26 mouse cellular contexts compared by ENCODE assay signal in the genomic region with DNA sequence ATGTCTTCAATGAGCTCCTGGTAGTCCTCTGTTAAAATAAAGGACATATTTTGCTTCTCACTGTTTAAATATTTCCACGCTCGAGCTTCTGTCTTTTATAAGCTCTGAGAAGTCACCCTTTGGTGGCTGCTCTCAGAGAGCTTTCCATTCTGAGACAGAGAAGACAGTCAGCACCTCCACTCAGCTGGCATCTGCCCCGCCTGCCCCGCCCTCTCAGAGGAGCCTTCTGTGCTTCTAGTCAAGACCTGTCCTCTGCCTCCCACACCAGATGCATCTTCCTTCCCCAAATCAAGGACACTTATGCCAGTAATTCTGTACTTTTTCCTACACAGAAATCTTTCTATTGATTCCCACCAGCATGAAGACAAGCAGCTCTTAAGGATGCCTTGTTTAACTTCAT. TPM values are rescaled to one million over a fixed set of nuclear protein-coding genes. Genes with fewer than 3 reads are reported as not detected.
DNase-seq lines count a peak whose midpoint lies in the region; ATAC-seq and TF ChIP-seq lines count a peak whose summit lies in the region.
"Had no signal": no experiment of that assay in that cellular context is flagged by ENCODE, and none has a peak within 500 bp of the region (broad histone marks: within the 10 kb centered on the region; RNA-seq: fewer than 3 reads in every experiment).

No protein-coding gene starts in this region.

- no peak overlapping the region for H3K4me3 ChIP-seq in layer of hippocampus, adult 2 months
- H3K4me3 ChIP-seq: embryonic facial prominence, embryonic 12.5 days; embryonic facial prominence, embryonic 15.5 days; erythroblast, embryonic 14.5 days; forebrain, embryonic 10.5 days; forebrain, embryonic 13.5 days; heart, embryonic 12.5 days; heart, embryonic 15.5 days had no signal

- H3K27ac ChIP-seq in layer of hippocampus, adult 2 months = no peak overlapping the region
- H3K27ac ChIP-seq: embryonic facial prominence, embryonic 12.5 days; embryonic facial prominence, embryonic 15.5 days; forebrain, embryonic 10.5 days; forebrain, embryonic 13.5 days; heart, embryonic 15.5 days; hindbrain, embryonic 14.5 days; hindbrain, postnatal 0 days had no signal

- peak; percentile 35 for DNase-seq in layer of hippocampus, adult 9-11 months
- no peak for DNase-seq in layer of hippocampus, adult 2 months (ENCODE audit: low spot score in 2 of 2)
- peak; percentile 68 for DNase-seq in brain, adult 2 months (ENCODE audit: low read depth, low spot score)
- DNase-seq in cerebellum, adult 8-10 months = no peak
- no peak for DNase-seq in adrenal gland, postnatal 25 days
- DNase-seq: adrenal gland, adult 2 months; adrenal gland, postnatal 14 days; cerebellum, adult 9-11 months; gastrocnemius, postnatal 25 days; heart, adult 18-20 months; heart, postnatal 10 days; heart, postnatal 36 days had no signal

- no peak for TF ChIP-seq CTCF in layer of hippocampus, adult 2 months (conservative IDR thresholded peaks at IDR 0.05)

- ATAC-seq in erythroblast, adult 5-6 weeks (replicated peaks; ENCODE audit: low FRiP score, poor library complexity, severe bottlenecking) = 0 out of 2 replicates have a peak, but pooled peaks have one; percentile 54
- ATAC-seq: CD4-positive, CD25-positive, alpha-beta regulatory T cell, adult 4 months; forebrain, embryonic 13.5 days; forebrain, embryonic 16.5 days; hindbrain, postnatal 0 days; inflammation-experienced regulatory T-cells, adult 6 months had no signal

RNA-seq across cellular contexts. Expression of gene Nrip3, which starts 18.8 kb away (rescaled TPM):
- total RNA-seq in layer of hippocampus, adult 2 months (2021) = 100 to 1,000 TPM; 229 to 234 TPM
- total RNA-seq in erythroblast, adult 5-6 weeks (2015; ENCODE audit: low replicate concordance) = 10.7 and 14.0 TPM in 2 replicates
- 9.9 and 19.9 TPM in 2 replicates for total RNA-seq in erythroblast, adult 5-6 weeks (2017; ENCODE audit: low replicate concordance)
- 0.24 and 0.48 TPM in 2 replicates for total RNA-seq in adrenal gland, postnatal 25 days (2021)
- total RNA-seq: MEL had no signal

RNA-seq across cellular contexts. Expression of gene Tmem9b, which starts 48.0 kb away (rescaled TPM):
- 100 to 1,000 TPM; 101 to 102 TPM for total RNA-seq in layer of hippocampus, adult 2 months (2021)
- 30.7 and 31.8 TPM in 2 replicates for total RNA-seq in erythroblast, adult 5-6 weeks (2015; ENCODE audit: low replicate concordance)
- total RNA-seq in erythroblast, adult 5-6 weeks (2017; ENCODE audit: low replicate concordance) = 13.0 and 18.7 TPM in 2 replicates
- total RNA-seq in adrenal gland, postnatal 25 days (2021) = 39.8 and 41.5 TPM in 2 replicates

Comparison
In these comparisons a context has a peak if more than half of its experiments do, and no peak if none do; other contexts are left out.
1. DNase-seq: peak in layer of hippocampus, adult 9-11 months (single experiment) and brain, adult 2 months (single experiment); none in layer of hippocampus, adult 2 months (0 of 2), cerebellum, adult 8-10 months (single experiment) and adrenal gland, postnatal 25 days (single experiment).